Mouse (Mus musculus) cortical plate, adult 2 months (tissue): ENCODE measurements around the gene H2-Oa.
"Not testable (repeated sequence)": the region's sequence is repeated elsewhere in the genome, so short reads cannot be mapped to it uniquely, and the experiment has no call there.

Experiments
- CTCF ChIP-seq: fragments of 200-500 bp; IDR thresholded peaks from 2 replicates; pipeline ENCODE4 v1.5.1; 2011; ENCODE audit warnings: mild to moderate bottlenecking, control low read depth, low read length; ENCODE audit not compliant: insufficient read depth; ENCODE audit errors: extremely low read depth
- POLR2A ChIP-seq: fragments of 200-500 bp; IDR thresholded peaks from 2 replicates; pipeline ENCODE4 v1.6.1; 2011; ENCODE audit warnings: mild to moderate bottlenecking, low read length, control low read depth; ENCODE audit not compliant: insufficient read depth; ENCODE audit errors: extremely low read depth

DNA sequence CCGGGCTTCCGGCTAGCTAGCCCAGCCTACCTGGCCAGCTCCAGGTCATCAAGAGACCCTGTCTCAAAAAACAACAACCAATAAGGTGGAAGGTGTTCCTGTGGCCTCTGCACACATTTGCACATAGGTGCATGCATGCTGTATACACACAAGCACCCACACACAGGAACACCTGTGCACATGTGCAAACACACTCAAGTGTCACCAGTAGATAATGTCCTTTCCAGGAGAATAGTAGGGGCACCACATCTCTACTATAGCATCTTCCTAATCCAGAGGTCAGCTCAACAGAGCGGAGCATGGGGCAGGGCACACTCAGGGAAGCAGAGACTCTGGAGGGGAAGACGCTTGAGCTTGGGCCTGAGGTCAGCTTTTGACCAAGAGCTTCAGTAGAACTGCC is 52.1 kb downstream of the H2-Oa start:
- not testable (repeated sequence) for TF ChIP-seq CTCF, POLR2A
